Mouse (Mus musculus) midbrain, embryonic 10.5 days (tissue): ENCODE results near the gene Dclk1. TPM values are rescaled to one million over a fixed set of nuclear protein-coding genes. Genes with fewer than 3 reads are reported as not detected.

Experiments
- DNase-seq: peaks from one replicate; pipeline ENCODE4 v3.0.0-alpha.2; 2017; ENCODE audit warnings: low spot score
- H3K27ac ChIP-seq: fragments of 300-500 bp; sonication (generic); replicated peaks from 2 replicates; pipeline ENCODE4 v1.5.1; 2016; ENCODE audit warnings: mild to moderate bottlenecking
- H3K27me3 ChIP-seq: fragments of 300-500 bp; sonication (generic); 2 replicates; pipeline ENCODE4 v1.6.1; 2016; ENCODE audit warnings: low read depth, mild to moderate bottlenecking; ENCODE audit not compliant: poor library complexity, severe bottlenecking
- H3K36me3 ChIP-seq: fragments of 300-500 bp; sonication (generic); 2 replicates; pipeline ENCODE4 v1.6.1; 2016; ENCODE audit warnings: mild to moderate bottlenecking, moderate library complexity
- H3K4me1 ChIP-seq: fragments of 300-500 bp; sonication (generic); 2 replicates; pipeline ENCODE4 v1.6.1; 2016
- H3K4me3 ChIP-seq: fragments of 300-500 bp; sonication (generic); 2 replicates; pipeline ENCODE4 v1.5.1; 2016; ENCODE audit warnings: mild to moderate bottlenecking, moderate library complexity
- H3K9me3 ChIP-seq: fragments of 300-500 bp; sonication (generic); replicated peaks from 2 replicates; pipeline ENCODE4 v1.6.1; 2016; ENCODE audit warnings: mild to moderate bottlenecking
- WGBS: fragments of 180-500 bp; shearing (Covaris S2); methylation state at CpG from one replicate; pipeline ENCODE4 v1.1.7; 2016; 5-methylcytosine and 5-hydroxymethylcytosine counted together
- polyA plus RNA-seq: library from polyadenylated mRNA; unstranded; fragments of >200 nt; fragmentation: Nextera tagmentation; extraction: Ambion mirVana; gene quantifications from 2 replicates; pipeline ENCODE4 v1.2.1, GENCODE M21; 2016

Gene Dclk1
- polyA plus RNA-seq, 1 experiment from 2014 or later = 42.2 TPM

- no peaks in the 10 kb centered on the region for H3K9me3 ChIP-seq
- no peak overlapping the region for H3K4me3 ChIP-seq
- H3K27me3 ChIP-seq = no peaks in the 10 kb centered on the region
- WGBS = 89% methylated on average over 4 of the region's 4 CpGs
- no peak overlapping the region for H3K27ac ChIP-seq
- peaks cover 6% of the 10 kb centered on the region; the same call in 1 of the 2 replicates for H3K4me1 ChIP-seq
- no peak for DNase-seq
- no peaks in the 10 kb centered on the region for H3K36me3 ChIP-seq
These were observed 237.1 kb downstream of the Dclk1 start for GRCm38 (mm10) chr3:55479306-55479705.

- DNase-seq = no peak
- H3K27me3 ChIP-seq = no peaks in the 10 kb centered on the region
- H3K27ac ChIP-seq = no peak overlapping the region
- no peaks in the 10 kb centered on the region for H3K36me3 ChIP-seq
- H3K4me3 ChIP-seq = no peak overlapping the region
- WGBS = 88% methylated on average over 1 of the region's 1 CpGs
- H3K9me3 ChIP-seq = no peaks in the 10 kb centered on the region
- H3K4me1 ChIP-seq = peaks cover 2% of the 10 kb centered on the region; the same call in 1 of the 2 replicates
These were observed 239.0 kb downstream of the Dclk1 start for GRCm38 (mm10) chr3:55481140-55481539.

GRCm38 (mm10) chr3:55483328-55483727, 241.2 kb downstream of the Dclk1 start:
- Histone ChIP-seq H3K36me3 (0 out of 2 replicates have a peak, but pooled peaks cover 3% of the 10 kb centered on the region), H3K9me3 (no peaks in the 10 kb centered on the region), H3K4me1 (0 out of 2 replicates have a peak, but pooled peaks cover 2% of the 10 kb centered on the region), H3K27ac (no peak overlapping the region), H3K4me3 (no peak overlapping the region), H3K27me3 (no peaks in the 10 kb centered on the region)
- DNase-seq = no peak
- WGBS = 63% methylated on average over 4 of the region's 4 CpGs

- Histone ChIP-seq H3K9me3 (no peaks in the 10 kb centered on the region), H3K27ac (no peak overlapping the region), H3K4me3 (no peak overlapping the region), H3K36me3 (0 out of 2 replicates have a peak, but pooled peaks cover 10% of the 10 kb centered on the region), H3K27me3 (0 out of 2 replicates have a peak, but pooled peaks cover 4% of the 10 kb centered on the region), H3K4me1 (no peaks in the 10 kb centered on the region)
- DNase-seq = no peak
- WGBS = 82% methylated on average over 12 of the region's 12 CpGs
These were observed 247.2 kb downstream of the Dclk1 start for GRCm38 (mm10) chr3:55489231-55489990.

- no peaks in the 10 kb centered on the region for H3K9me3 ChIP-seq
- 69% methylated on average over 6 of the region's 6 CpGs for WGBS
- 0 out of 2 replicates have a peak, but pooled peaks cover 6% of the 10 kb centered on the region for H3K36me3 ChIP-seq
- H3K4me3 ChIP-seq = no peak overlapping the region
- no peak overlapping the region for H3K27ac ChIP-seq
- peaks cover 7% of the 10 kb centered on the region for H3K27me3 ChIP-seq
- no peak for DNase-seq
- H3K4me1 ChIP-seq = peaks cover 24% of the 10 kb centered on the region
These were observed 249.9 kb downstream of the Dclk1 start for GRCm38 (mm10) chr3:55492021-55492420.

GRCm38 (mm10) chr3:55494348-55494747, 252.2 kb downstream of the Dclk1 start:
- H3K9me3 ChIP-seq = no peaks in the 10 kb centered on the region
- peaks cover 13% of the 10 kb centered on the region for H3K27me3 ChIP-seq
- no peak overlapping the region for H3K4me3 ChIP-seq
- WGBS = 61% methylated on average over 4 of the region's 4 CpGs
- 0 out of 2 replicates have a peak, but pooled peaks cover 6% of the 10 kb centered on the region for H3K36me3 ChIP-seq
- no peak overlapping the region for H3K27ac ChIP-seq
- no peak for DNase-seq
- H3K4me1 ChIP-seq = peaks cover 24% of the 10 kb centered on the region

- H3K36me3 ChIP-seq = 0 out of 2 replicates have a peak, but pooled peaks cover 6% of the 10 kb centered on the region
- DNase-seq = no peak
- H3K4me1 ChIP-seq = peaks cover 24% of the 10 kb centered on the region
- 84% methylated on average over 7 of the region's 7 CpGs for WGBS
- no peak overlapping the region for H3K4me3 ChIP-seq
- H3K27me3 ChIP-seq = peaks cover 13% of the 10 kb centered on the region
- no peaks in the 10 kb centered on the region for H3K9me3 ChIP-seq
- H3K27ac ChIP-seq = no peak overlapping the region
These were observed 253.1 kb downstream of the Dclk1 start for GRCm38 (mm10) chr3:55495231-55495630.

GRCm38 (mm10) chr3:55495866-55496265, 253.7 kb downstream of the Dclk1 start:
- Histone ChIP-seq H3K4me3 (no peak overlapping the region), H3K27me3 (peaks cover 13% of the 10 kb centered on the region), H3K36me3 (0 out of 2 replicates have a peak, but pooled peaks cover 6% of the 10 kb centered on the region), H3K4me1 (peaks cover 24% of the 10 kb centered on the region), H3K27ac (no peak overlapping the region), H3K9me3 (no peaks in the 10 kb centered on the region)
- WGBS = 17% methylated on average over 4 of the region's 4 CpGs
- peak; percentile 15 for DNase-seq

- 81% methylated on average over 9 of the region's 9 CpGs for WGBS
- peaks cover 13% of the 10 kb centered on the region for H3K27me3 ChIP-seq
- H3K9me3 ChIP-seq = no peaks in the 10 kb centered on the region
- no peak overlapping the region for H3K4me3 ChIP-seq
- no peak overlapping the region for H3K27ac ChIP-seq
- H3K36me3 ChIP-seq = 0 out of 2 replicates have a peak, but pooled peaks cover 6% of the 10 kb centered on the region
- DNase-seq = no peak
- H3K4me1 ChIP-seq = peaks cover 24% of the 10 kb centered on the region
These were observed 254.3 kb downstream of the Dclk1 start for GRCm38 (mm10) chr3:55496462-55496941.

- 91% methylated on average over 7 of the region's 7 CpGs for WGBS
- peaks cover 24% of the 10 kb centered on the region for H3K4me1 ChIP-seq
- H3K27me3 ChIP-seq = peaks cover 9% of the 10 kb centered on the region
- no peaks in the 10 kb centered on the region; the same call in 1 of the 2 replicates for H3K36me3 ChIP-seq
- H3K9me3 ChIP-seq = no peaks in the 10 kb centered on the region
- no peak for DNase-seq
- no peak overlapping the region for H3K4me3 ChIP-seq
- no peak overlapping the region for H3K27ac ChIP-seq
These were observed 257.1 kb downstream of the Dclk1 start for GRCm38 (mm10) chr3:55499298-55499697.

- Histone ChIP-seq H3K27ac (no peak overlapping the region), H3K4me1 (no peaks in the 10 kb centered on the region), H3K4me3 (no peak overlapping the region), H3K36me3 (peaks cover 18% of the 10 kb centered on the region), H3K9me3 (no peaks in the 10 kb centered on the region), H3K27me3 (no peaks in the 10 kb centered on the region)
- DNase-seq = no peak
- WGBS = 93% methylated on average over 7 of the region's 7 CpGs
These were observed 268.0 kb downstream of the Dclk1 start for GRCm38 (mm10) chr3:55510198-55510597.

GRCm38 (mm10) chr3:55511658-55512057, 269.5 kb downstream of the Dclk1 start:
- DNase-seq = no peak
- H3K9me3 ChIP-seq = no peaks in the 10 kb centered on the region
- no peaks in the 10 kb centered on the region for H3K27me3 ChIP-seq
- peaks cover 11% of the 10 kb centered on the region for H3K4me1 ChIP-seq
- H3K4me3 ChIP-seq = no peak overlapping the region
- 83% methylated on average over 6 of the region's 6 CpGs for WGBS
- H3K36me3 ChIP-seq = peaks cover 12% of the 10 kb centered on the region
- no peak overlapping the region for H3K27ac ChIP-seq

- Histone ChIP-seq H3K4me3 (no peak overlapping the region), H3K27me3 (no peaks in the 10 kb centered on the region), H3K4me1 (peaks cover 36% of the 10 kb centered on the region), H3K9me3 (no peaks in the 10 kb centered on the region), H3K27ac (no peak overlapping the region), H3K36me3 (0 out of 2 replicates have a peak, but pooled peaks cover 3% of the 10 kb centered on the region)
- no peak for DNase-seq
- 65% methylated on average over 5 of the region's 5 CpGs for WGBS
These were observed 273.8 kb downstream of the Dclk1 start for GRCm38 (mm10) chr3:55515966-55516365.
